Mouse (Mus musculus): ENCODE measurements around the gene Tmem191c. TPM values are rescaled to one million over a fixed set of nuclear protein-coding genes. Genes with fewer than 3 reads are reported as not detected.

Gene Tmem191c
- polyA plus RNA-seq, 1 experiment from 2014 or later, result 7.0 TPM

Other genes starting within 250 kb of the Tmem191c start
- gene Ypel1, start 206.4 kb upstream of the Tmem191c start, polyA plus RNA-seq (2015; fragmentation: Nextera tagmentation; extraction: Ambion mirVana), result 13.7 and 16.8 TPM in 2 replicates
- gene Ppil2, start 164.8 kb upstream of the Tmem191c start, polyA plus RNA-seq (2015; fragmentation: Nextera tagmentation; extraction: Ambion mirVana), result 99.4 and 109 TPM in 2 replicates
- 29.2 and 30.6 TPM in 2 replicates for gene 2610318N02Rik, start 150.9 kb upstream of the Tmem191c start, polyA plus RNA-seq (2015; fragmentation: Nextera tagmentation; extraction: Ambion mirVana)
- gene Sdf2l1, start 143.7 kb upstream of the Tmem191c start, polyA plus RNA-seq (2015; fragmentation: Nextera tagmentation; extraction: Ambion mirVana), result 53.0 and 70.2 TPM in 2 replicates
- gene Ydjc, start 131.5 kb upstream of the Tmem191c start, polyA plus RNA-seq (2015; fragmentation: Nextera tagmentation; extraction: Ambion mirVana), result 3.9 and 5.1 TPM in 2 replicates
- gene Ccdc116, start 128.8 kb upstream of the Tmem191c start, polyA plus RNA-seq (2015; fragmentation: Nextera tagmentation; extraction: Ambion mirVana), result 0.23 and 0.27 TPM in 2 replicates
- 292 and 303 TPM in 2 replicates for gene Ube2l3, start 73.4 kb upstream of the Tmem191c start, polyA plus RNA-seq (2015; fragmentation: Nextera tagmentation; extraction: Ambion mirVana)
- 0.17 and 0.18 TPM in 2 replicates for gene Rimbp3, start 67.5 kb upstream of the Tmem191c start, polyA plus RNA-seq (2015; fragmentation: Nextera tagmentation; extraction: Ambion mirVana)
- gene Hic2, start 42.5 kb upstream of the Tmem191c start, polyA plus RNA-seq (2015; fragmentation: Nextera tagmentation; extraction: Ambion mirVana), result 4.1 and 4.6 TPM in 2 replicates
- 0.88 and 5.7 TPM in 2 replicates for gene Serpind1, start 55.3 kb downstream of the Tmem191c start, polyA plus RNA-seq (2015; fragmentation: Nextera tagmentation; extraction: Ambion mirVana)
- 11.0 and 12.0 TPM in 2 replicates for gene Snap29, start 129.9 kb downstream of the Tmem191c start, polyA plus RNA-seq (2015; fragmentation: Nextera tagmentation; extraction: Ambion mirVana)
- gene Pi4ka, start 130.2 kb downstream of the Tmem191c start, polyA plus RNA-seq (2015; fragmentation: Nextera tagmentation; extraction: Ambion mirVana), result 26.7 and 29.0 TPM in 2 replicates
- 42.8 and 46.0 TPM in 2 replicates for gene Crkl, start 175.9 kb downstream of the Tmem191c start, polyA plus RNA-seq (2015; fragmentation: Nextera tagmentation; extraction: Ambion mirVana)
- gene Aifm3, start 213.5 kb downstream of the Tmem191c start, polyA plus RNA-seq (2015; fragmentation: Nextera tagmentation; extraction: Ambion mirVana), result 0.88 and 1.0 TPM in 2 replicates
- gene Lztr1, start 232.6 kb downstream of the Tmem191c start, polyA plus RNA-seq (2015; fragmentation: Nextera tagmentation; extraction: Ambion mirVana), result 49.9 and 55.7 TPM in 2 replicates

Data from heart, embryonic 13.5 days (tissue).